Mouse (Mus musculus) heart, embryonic 11.5 days (tissue): ENCODE measurements around the gene Cd164. TPM values are rescaled to one million over a fixed set of nuclear protein-coding genes. Genes with fewer than 3 reads are reported as not detected.
"Not testable (repeated sequence)": the region's sequence is repeated elsewhere in the genome, so short reads cannot be mapped to it uniquely, and the experiment has no call there.

ENCODE experiments used
- ATAC-seq: fragments of 200-750 bp; cut with Nextera tagmentation; replicated peaks from 2 replicates; pipeline ENCODE4 v1.8.0; 2017; ENCODE audit warnings: moderate library complexity; ENCODE audit not compliant: insufficient number of reproducible peaks, low FRiP score, low TSS enrichment
- H3K27ac ChIP-seq: fragments of 300-500 bp; sonication (generic); 2 replicates; pipeline ENCODE4 v1.5.1; 2014; ENCODE audit warnings: mild to moderate bottlenecking, low read depth, low read length
- H3K27me3 ChIP-seq: fragments of 300-500 bp; sonication (generic); 2 replicates; pipeline ENCODE4 v1.6.1; 2014; ENCODE audit warnings: mild to moderate bottlenecking, low read length, mixed read lengths; ENCODE audit not compliant: control insufficient read depth, insufficient read depth
- H3K36me3 ChIP-seq: fragments of 300-500 bp; sonication (generic); 2 replicates; pipeline ENCODE4 v1.6.1; 2014; ENCODE audit warnings: mild to moderate bottlenecking, low read length, moderate library complexity, mixed read lengths; ENCODE audit not compliant: control insufficient read depth, insufficient read depth
- H3K4me1 ChIP-seq: fragments of 300-500 bp; sonication (generic); 2 replicates; pipeline ENCODE4 v1.6.1; 2014; ENCODE audit warnings: low read length; ENCODE audit not compliant: control insufficient read depth, insufficient read depth
- H3K4me2 ChIP-seq: fragments of 300-500 bp; sonication (generic); 2 replicates; pipeline ENCODE4 v1.6.1; 2014; ENCODE audit warnings: mild to moderate bottlenecking, moderate library complexity
- H3K4me3 ChIP-seq: fragments of 300-500 bp; sonication (generic); 2 replicates; pipeline ENCODE4 v1.5.1; 2014; ENCODE audit warnings: low read depth, low read length
- H3K9ac ChIP-seq: fragments of 300-500 bp; sonication (generic); 2 replicates; pipeline ENCODE4 v1.6.1; 2014; ENCODE audit warnings: mild to moderate bottlenecking, low read depth, low read length, moderate library complexity
- H3K9me3 ChIP-seq: fragments of 300-500 bp; sonication (generic); replicated peaks from 2 replicates; pipeline ENCODE4 v1.6.1; 2016; ENCODE audit warnings: low read length; ENCODE audit not compliant: control insufficient read depth
- WGBS: fragments of 180-500 bp; shearing (Covaris S2); extraction: QIAGEN DNeasy Blood & Tissue Kit; methylation state at CpG from one replicate; pipeline ENCODE4 v1.1.7; 2014; ENCODE audit not compliant: insufficient replicate concordance; 5-methylcytosine and 5-hydroxymethylcytosine counted together
- polyA plus RNA-seq: library from polyadenylated mRNA; unstranded; fragments of >200 nt; fragmentation: Nextera tagmentation; extraction: Ambion mirVana; gene quantifications from 2 replicates; pipeline ENCODE4 v1.2.1, GENCODE M21; 2014

Gene Cd164
- polyA plus RNA-seq, 1 experiment from 2014 or later, result 187 TPM

- Histone ChIP-seq H3K27me3 (no peaks in the 10 kb centered on the region), H3K4me3 (peak within 1 kb of the TSS; percentile 56), H3K9ac (peak within 1 kb of the TSS; percentile 75), H3K27ac (peak within 1 kb of the TSS; percentile 65), H3K36me3 (peaks cover 23% of the 10 kb centered on the region), H3K4me2 (peak within 1 kb of the TSS; percentile 81), H3K4me1 (peaks cover 9% of the 10 kb centered on the region), H3K9me3 (no peaks in the 10 kb centered on the region)
- under 1% methylated on average over 50 of the region's 50 CpGs for WGBS
- peak; percentile 86 for ATAC-seq
Measured at GRCm38 (mm10) chr10:41489708-41490517, 29.3 kb upstream of the Cd164 start, which contains the start of the genes Smpd2 and Ppil6. Smpd2 (minus strand) TSS chr10:41490369. Ppil6 (plus strand) TSS chr10:41490439.

GRCm38 (mm10) chr10:41490518-41490873, 28.7 kb upstream of the Cd164 start:
- H3K36me3 ChIP-seq, result peaks cover 17% of the 10 kb centered on the region
- peak overlapping the region; percentile 75 for H3K9ac ChIP-seq
- H3K4me2 ChIP-seq, result peak overlapping the region; percentile 81
- H3K27me3 ChIP-seq, result no peaks in the 10 kb centered on the region
- WGBS, result under 1% methylated on average over 29 of the region's 29 CpGs
- ATAC-seq, result no peak; the same call in 1 of the 2 replicates
- H3K4me3 ChIP-seq, result peak overlapping the region; percentile 56
- H3K9me3 ChIP-seq, result no peaks in the 10 kb centered on the region
- H3K27ac ChIP-seq, result no peak overlapping the region
- peaks cover 9% of the 10 kb centered on the region for H3K4me1 ChIP-seq

- H3K9me3 ChIP-seq, result no peaks in the 10 kb centered on the region
- 45% methylated on average over 4 of the region's 4 CpGs for WGBS
- no peak overlapping the region for H3K9ac ChIP-seq
- H3K4me1 ChIP-seq, result peaks cover 9% of the 10 kb centered on the region
- H3K27ac ChIP-seq, result no peak overlapping the region
- no peak overlapping the region; the same call in 1 of the 2 replicates for H3K4me2 ChIP-seq
- no peaks in the 10 kb centered on the region for H3K27me3 ChIP-seq
- H3K36me3 ChIP-seq, result peaks cover 11% of the 10 kb centered on the region
- no peak overlapping the region for H3K4me3 ChIP-seq
- no peak for ATAC-seq
Measured at GRCm38 (mm10) chr10:41491111-41491510, 28.1 kb upstream of the Cd164 start.

- no peaks in the 10 kb centered on the region for H3K9me3 ChIP-seq
- no peak overlapping the region for H3K27ac ChIP-seq
- WGBS, result 66% methylated on average over 4 of the region's 4 CpGs
- H3K4me3 ChIP-seq, result no peak overlapping the region
- no peaks in the 10 kb centered on the region for H3K36me3 ChIP-seq
- ATAC-seq, result no peak
- H3K9ac ChIP-seq, result no peak overlapping the region
- no peaks in the 10 kb centered on the region for H3K4me1 ChIP-seq
- no peak overlapping the region for H3K4me2 ChIP-seq
- H3K27me3 ChIP-seq, result no peaks in the 10 kb centered on the region
Measured at GRCm38 (mm10) chr10:41500941-41501340, 18.3 kb upstream of the Cd164 start.

- H3K4me1 ChIP-seq, result no peaks in the 10 kb centered on the region
- H3K36me3 ChIP-seq, result no peaks in the 10 kb centered on the region
- no peaks in the 10 kb centered on the region for H3K9me3 ChIP-seq
- ATAC-seq, result no peak
- 91% methylated on average over 1 of the region's 1 CpGs for WGBS
- H3K9ac ChIP-seq, result no peak overlapping the region
- H3K4me3 ChIP-seq, result no peak overlapping the region
- no peak overlapping the region for H3K27ac ChIP-seq
- H3K27me3 ChIP-seq, result peaks cover 3% of the 10 kb centered on the region; the same call in 1 of the 2 replicates
- H3K4me2 ChIP-seq, result no peak overlapping the region
Measured at GRCm38 (mm10) chr10:41504996-41505395, 14.2 kb upstream of the Cd164 start.

- not testable (repeated sequence) for H3K4me1 ChIP-seq, ATAC-seq, H3K27ac ChIP-seq, H3K27me3 ChIP-seq, H3K36me3 ChIP-seq, H3K4me2 ChIP-seq, H3K9me3 ChIP-seq, H3K4me3 ChIP-seq, H3K9ac ChIP-seq
- 2% methylated on average over 3 of the region's 3 CpGs for WGBS
Measured at GRCm38 (mm10) chr10:41505446-41505845, 13.8 kb upstream of the Cd164 start.

- no peak overlapping the region for H3K4me3 ChIP-seq
- no peaks in the 10 kb centered on the region for H3K4me1 ChIP-seq
- H3K36me3 ChIP-seq, result no peaks in the 10 kb centered on the region
- H3K9ac ChIP-seq, result no peak overlapping the region
- no peaks in the 10 kb centered on the region for H3K9me3 ChIP-seq
- H3K27me3 ChIP-seq, result peaks cover 3% of the 10 kb centered on the region; the same call in 1 of the 2 replicates
- ATAC-seq, result no peak
- 26% methylated on average over 2 of the region's 2 CpGs for WGBS
- H3K4me2 ChIP-seq, result no peak overlapping the region
- no peak overlapping the region for H3K27ac ChIP-seq
Measured at GRCm38 (mm10) chr10:41509160-41509559, 10.1 kb upstream of the Cd164 start.

- H3K9me3 ChIP-seq, result no peaks in the 10 kb centered on the region
- whole genome bisulfite sequencing, result 70% methylated on average over 4 of the region's 4 CpGs
- no peak for ATAC-seq
- no peak overlapping the region for H3K4me3 ChIP-seq
- H3K9ac ChIP-seq, result no peak overlapping the region
- H3K4me2 ChIP-seq, result no peak overlapping the region
- H3K4me1 ChIP-seq, result no peaks in the 10 kb centered on the region
- no peaks in the 10 kb centered on the region for H3K27me3 ChIP-seq
- H3K36me3 ChIP-seq, result no peaks in the 10 kb centered on the region
- H3K27ac ChIP-seq, result no peak overlapping the region
Measured at GRCm38 (mm10) chr10:41514301-41514700, 4.9 kb upstream of the Cd164 start.

GRCm38 (mm10) chr10:41514921-41515320, 4.3 kb upstream of the Cd164 start:
- Histone ChIP-seq H3K36me3 (no peaks in the 10 kb centered on the region), H3K9ac (no peak overlapping the region), H3K4me3 (no peak overlapping the region), H3K4me1 (no peaks in the 10 kb centered on the region), H3K4me2 (no peak overlapping the region), H3K27ac (no peak overlapping the region), H3K27me3 (no peaks in the 10 kb centered on the region), H3K9me3 (no peaks in the 10 kb centered on the region)
- ATAC-seq, result no peak
